Mouse (Mus musculus) retina, adult 2 months (tissue): ENCODE data around the gene Rhox3a.
"Not testable (repeated sequence)": the region's sequence is repeated elsewhere in the genome, so short reads cannot be mapped to it uniquely, and the experiment has no call there.

Source experiments
- DNase-seq: peaks from one replicate; pipeline ENCODE4 v3.0.0-alpha.2; 2012; ENCODE audit warnings: low read depth, low spot score

Rhox3a gene

DNA sequence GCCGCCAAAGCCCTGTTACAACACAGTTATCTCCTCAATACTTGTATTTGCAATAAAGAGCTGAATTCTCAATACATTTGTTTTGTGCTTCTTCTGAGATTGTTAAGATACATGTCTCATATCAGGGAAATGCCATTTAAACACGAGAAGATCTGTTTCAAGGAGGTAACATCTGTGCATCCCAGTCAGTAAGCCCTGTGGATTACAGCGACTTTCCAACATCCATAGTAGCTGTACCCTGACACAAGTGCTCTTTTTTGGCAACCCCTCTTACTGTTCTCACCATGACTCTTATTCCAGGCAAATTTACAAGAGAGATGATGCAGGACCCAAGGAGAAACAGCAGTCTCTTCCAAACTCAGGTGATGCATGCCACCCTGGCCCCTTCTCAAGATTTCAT, at the start of gene Rhox3a:
TSS of gene Rhox3a (plus strand) at position 301 of the 400 bp plus-strand sequence.
- not testable (repeated sequence) for DNase-seq

DNA sequence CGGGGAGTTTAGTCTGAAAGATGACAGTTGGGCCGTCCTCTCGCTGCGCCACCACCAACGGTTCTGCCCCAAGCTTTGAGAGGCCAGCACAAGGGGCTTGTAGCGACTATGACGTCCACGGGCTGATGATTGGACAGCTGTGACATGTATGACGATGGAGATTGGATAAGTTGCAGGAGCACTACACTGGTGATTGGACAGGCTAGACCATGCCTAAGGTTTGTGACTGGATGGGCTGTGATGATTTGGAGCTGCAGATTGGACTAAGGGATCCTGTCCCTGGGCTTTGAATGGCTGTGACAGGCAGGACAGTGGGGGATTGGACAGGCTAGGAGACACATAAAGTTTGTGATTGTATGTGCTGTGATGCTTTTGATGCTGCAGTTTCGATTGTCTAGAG, 38.8 kb upstream of the Rhox3a start, which contains the start of gene Gm9:
TSS of gene Gm9 (minus strand) at position 101 of the 400 bp plus-strand sequence.
- DNase-seq: no peak

DNA sequence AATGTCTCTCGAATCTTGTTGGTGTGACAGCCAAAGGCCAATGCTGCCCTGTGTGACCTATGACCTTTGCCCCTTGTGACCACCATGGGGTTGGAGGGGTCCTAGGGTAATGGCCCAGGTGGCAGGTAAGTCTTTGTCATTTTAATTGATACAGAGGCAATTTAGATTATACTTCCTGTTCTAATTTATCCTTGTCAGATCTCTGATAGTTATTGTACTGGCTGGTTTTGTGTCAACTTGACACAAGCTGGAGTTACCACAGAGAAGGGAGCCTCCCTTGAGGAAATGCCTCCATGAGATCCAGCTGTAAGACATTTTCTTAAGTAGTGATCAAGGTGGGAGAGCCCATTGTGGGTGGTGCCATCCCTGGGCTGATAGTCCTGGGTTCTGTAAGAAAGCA, 27.6 kb upstream of the Rhox3a start, which contains the start of gene Rhox1:
TSS of gene Rhox1 (minus strand) at position 101 of the 400 bp plus-strand sequence.
- not testable (repeated sequence) for DNase-seq

DNA sequence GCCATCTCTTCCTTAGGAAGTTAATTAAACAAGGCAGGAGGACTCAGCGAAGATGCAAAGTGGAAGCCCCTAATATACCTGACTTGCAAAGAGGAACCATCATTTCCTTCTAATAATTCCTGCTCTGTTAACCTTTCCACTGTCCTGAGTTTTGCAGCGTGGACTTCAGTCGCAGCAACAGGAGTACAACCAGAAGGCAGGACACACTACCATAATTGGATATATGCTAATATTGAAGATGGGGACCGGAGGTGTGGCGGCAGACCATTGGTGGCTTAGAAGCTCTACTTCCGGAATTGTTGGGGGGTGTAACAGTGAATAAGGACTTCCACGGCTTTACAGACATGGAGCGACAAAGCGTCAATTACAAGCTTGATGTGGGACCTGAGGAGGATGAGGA, 5.0 kb upstream of the Rhox3a start, which contains the start of gene Rhox2a:
TSS of gene Rhox2a (plus strand) at position 301 of the 400 bp plus-strand sequence.
- not testable (repeated sequence) for DNase-seq

DNA sequence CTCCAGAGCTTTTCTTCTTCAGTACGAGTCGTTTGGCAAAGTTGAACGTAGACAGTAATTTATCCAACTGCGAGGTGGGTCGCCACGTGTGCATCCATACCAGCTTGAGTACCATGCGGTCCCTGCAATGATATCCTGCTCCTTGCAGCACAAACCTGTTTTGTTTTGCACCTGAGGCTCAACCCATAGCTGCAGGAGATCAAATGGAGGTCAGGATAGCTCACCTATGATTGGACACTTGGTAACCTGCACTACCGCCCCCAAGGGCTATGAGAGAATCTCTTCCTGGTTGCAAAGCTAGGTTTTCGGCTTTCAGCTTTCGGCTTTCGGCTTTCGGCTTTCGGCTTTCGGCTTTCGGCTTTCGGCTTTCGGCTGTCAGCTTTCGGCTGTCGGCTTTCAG, 15.3 kb downstream of the Rhox3a start, which contains the start of gene Rhox4a:
TSS of gene Rhox4a (plus strand) at position 301 of the 400 bp plus-strand sequence.
- not testable (repeated sequence) for DNase-seq
